Mouse (Mus musculus) layer of hippocampus, postnatal 25 days (tissue): ENCODE results near the gene Abi2. TPM values are rescaled to one million over a fixed set of nuclear protein-coding genes. Genes with fewer than 3 reads are reported as not detected.

Source experiments
- DNase-seq, 2 experiments: peaks; one replicate each; pipeline ENCODE4 v3.0.0; 2022; ENCODE audit warnings: mixed read lengths in 2 of 2, low spot score in 1 of 2; ENCODE audit errors: extremely low spot score in 1 of 2
- total RNA-seq, 2 experiments: library from RNA; stranded (reverse); gene quantifications; 2 replicates each; pipeline ENCODE4 v1.2.3; 2021

Abi2 gene
- total RNA-seq, 2 experiments from 2014 or later: 352 to 377 TPM

GRCm38 (mm10) chr1:60485649-60486048, 76.2 kb downstream of the Abi2 start:
- no peak for DNase-seq

GRCm38 (mm10) chr1:60488635-60489034, 79.2 kb downstream of the Abi2 start:
- no peak for DNase-seq

GRCm38 (mm10) chr1:60489660-60490059, 80.2 kb downstream of the Abi2 start:
- DNase-seq: no peak

- DNase-seq: no peak
These were observed 81.1 kb downstream of the Abi2 start for GRCm38 (mm10) chr1:60490510-60490909.

DNA sequence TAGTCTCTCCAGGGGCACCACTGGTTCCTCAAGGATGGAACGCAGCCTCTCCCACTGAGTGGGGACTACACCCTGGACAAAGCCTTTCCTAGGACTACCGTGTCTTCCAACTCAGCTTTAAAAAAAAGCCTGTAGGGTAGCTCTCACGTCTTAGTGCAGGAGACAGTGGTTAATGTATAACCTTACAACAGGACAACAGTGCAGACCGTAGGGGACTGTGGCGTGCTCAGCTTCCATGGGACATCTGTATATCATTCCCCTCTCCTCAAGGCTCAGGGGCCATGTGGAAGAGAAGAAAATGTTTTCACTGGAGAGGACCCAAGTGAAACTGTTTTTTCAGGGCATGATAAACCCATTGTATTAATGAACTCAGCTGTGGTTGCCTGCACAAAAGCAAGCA, 83.0 kb downstream of the Abi2 start:
- no peak for DNase-seq

DNA sequence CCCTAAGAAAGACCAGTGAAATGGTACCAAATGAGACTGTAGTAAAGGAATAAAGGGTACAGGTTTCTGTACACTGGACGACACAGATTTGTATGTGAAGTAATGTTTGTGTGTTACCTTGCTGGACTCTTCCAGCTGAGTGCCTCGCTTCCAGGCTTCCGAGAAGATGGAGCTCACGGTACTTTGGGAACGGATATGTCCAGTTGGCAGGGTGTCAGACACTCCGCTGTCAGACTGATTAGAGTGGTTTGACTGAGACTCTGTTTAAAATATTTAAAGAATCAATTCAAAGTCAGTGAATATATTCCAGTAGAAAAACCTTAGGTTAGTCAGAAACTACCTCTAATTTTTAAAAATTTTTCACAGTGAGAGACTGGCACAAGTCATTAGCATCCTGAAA, 84.0 kb downstream of the Abi2 start:
- DNase-seq: no peak

DNA sequence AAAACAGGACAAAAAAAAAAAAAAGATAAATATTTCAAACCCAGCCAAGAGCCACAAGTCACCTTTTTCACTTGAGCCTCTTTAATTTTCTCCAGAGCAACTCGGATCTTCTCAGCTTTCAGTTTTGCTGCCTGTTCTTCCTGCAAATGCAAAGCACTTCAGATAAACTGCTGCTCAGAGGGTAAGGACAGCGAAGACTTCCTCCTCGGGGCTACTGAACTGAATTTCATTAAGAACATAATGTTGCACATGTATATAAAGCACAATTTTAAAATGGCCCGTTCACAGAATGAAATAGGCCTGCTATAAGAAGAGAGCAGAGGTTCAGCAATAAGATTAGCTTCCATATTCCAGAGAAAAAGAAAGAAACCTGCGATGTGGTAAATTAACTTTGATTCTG, 94.0 kb downstream of the Abi2 start:
- DNase-seq: no peak

GRCm38 (mm10) chr1:60510584-60510983, 101.2 kb downstream of the Abi2 start:
- no peak for DNase-seq

- no peak for DNase-seq
These were observed 120.7 kb downstream of the Abi2 start for GRCm38 (mm10) chr1:60530107-60530506.

DNA sequence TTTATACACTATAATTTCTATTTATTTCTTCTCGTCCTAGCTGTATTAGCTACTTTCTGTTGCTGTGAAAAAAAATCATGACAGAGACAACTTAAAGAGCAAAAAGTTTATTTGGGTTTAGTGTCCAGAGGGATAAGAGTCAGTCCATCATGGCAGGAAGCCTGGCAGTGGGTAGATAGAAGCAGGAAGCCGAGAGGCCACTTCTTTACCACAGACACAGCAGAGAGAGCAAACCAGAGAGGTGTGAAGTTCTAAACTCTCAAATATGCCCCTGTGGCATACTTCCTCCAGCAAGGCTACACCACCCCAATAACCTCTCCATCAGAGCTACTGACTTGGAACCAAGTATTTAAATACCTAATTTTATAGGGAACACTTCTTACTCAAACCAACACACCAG, 121.2 kb downstream of the Abi2 start:
- DNase-seq: no peak

Other genes with a start within 250 kb of the Abi2 start
- gene Nbeal1, start 229.0 kb upstream of the Abi2 start, total RNA-seq: 10 to 100 TPM; 17.0 to 21.1 TPM
- gene Cyp20a1, start 66.3 kb upstream of the Abi2 start, total RNA-seq: 10 to 100 TPM; 11.9 to 12.2 TPM
- gene Raph1, start 157.5 kb downstream of the Abi2 start, total RNA-seq: 10 to 100 TPM; 53.5 to 60.4 TPM